Mouse (Mus musculus) myocyte (in vitro differentiated cells): ENCODE measurements at regions not wholly inside any gene's neighbourhood (a gene's known extent, or its start where the extent isn't known, plus 50 kb on each side); places are given as distances from the start of the nearest gene placed in this dataset.

Experiments used
- E2F4 ChIP-seq: IDR thresholded peaks from one replicate; pipeline ENCODE4 v1.6.1; 2011; ENCODE audit warnings: mild to moderate bottlenecking, control low read depth, moderate library complexity; ENCODE audit not compliant: insufficient read depth
- MAX ChIP-seq: IDR thresholded peaks from one replicate; pipeline ENCODE4 v1.6.1; 2011; ENCODE audit warnings: low read depth, mild to moderate bottlenecking, control low read depth
- MYOD1 ChIP-seq, 3 experiments: IDR thresholded peaks; one replicate each; pipeline ENCODE4 v1.6.1; 2011; ENCODE audit warnings: control low read depth in 2 of 3, low read depth in 2 of 3, mild to moderate bottlenecking in 2 of 3, moderate library complexity in 1 of 3; ENCODE audit not compliant: insufficient read length in 2 of 3, control insufficient read depth in 1 of 3
- POLR2A ChIP-seq: IDR thresholded peaks from one replicate; pipeline ENCODE4 v1.6.1; 2011; ENCODE audit warnings: low read depth, mild to moderate bottlenecking, control low read depth, moderate library complexity; ENCODE audit not compliant: insufficient read length
- POLR2AphosphoS2 ChIP-seq: IDR thresholded peaks from one replicate; pipeline ENCODE4 v1.6.1; 2011; ENCODE audit warnings: low read depth, control low read depth; ENCODE audit not compliant: insufficient read length
- USF1 ChIP-seq: IDR thresholded peaks from one replicate; pipeline ENCODE4 v1.6.1; 2011; ENCODE audit warnings: low read depth, mild to moderate bottlenecking, control low read depth, moderate library complexity

GRCm38 (mm10) chr13:116087140-116087539 is 222.3 kb downstream of the Isl1 start:
- TF ChIP-seq POLR2A (no peak), MYOD1 (IDR thresholded peaks at IDR 0.05; ENCODE audit: control insufficient read depth in 1 of 3, insufficient read length in 2 of 3, low read depth in 2 of 3) (no peak), POLR2AphosphoS2 (no peak), E2F4 (no peak), USF1 (no peak), MAX (no peak)
